Mouse (Mus musculus) olfactory bulb, adult 2 months (tissue): ENCODE measurements around the gene Tut7. TPM values are rescaled to one million over a fixed set of nuclear protein-coding genes. Genes with fewer than 3 reads are reported as not detected.
"Not testable (repeated sequence)": the region's sequence is repeated elsewhere in the genome, so short reads cannot be mapped to it uniquely, and the experiment has no call there.

ENCODE experiments used
- H3K27ac ChIP-seq: fragments of 200-500 bp; 2 replicates; pipeline ENCODE4 v1.5.1; 2012; ENCODE audit warnings: low read depth, low read length; ENCODE audit not compliant: insufficient read depth
- H3K4me1 ChIP-seq: fragments of 200-500 bp; 2 replicates; pipeline ENCODE4 v1.6.1; 2012; ENCODE audit warnings: low read length; ENCODE audit not compliant: control insufficient read depth, insufficient read depth
- H3K4me3 ChIP-seq: fragments of 200-500 bp; 2 replicates; pipeline ENCODE4 v1.5.1; 2012; ENCODE audit warnings: mild to moderate bottlenecking, low read depth, low read length, moderate library complexity; ENCODE audit not compliant: insufficient read depth
- CTCF ChIP-seq: fragments of 200-500 bp; IDR thresholded peaks from 2 replicates; pipeline ENCODE4 v1.5.1; 2012; ENCODE audit warnings: low read depth, mild to moderate bottlenecking, low read length, moderate library complexity; ENCODE audit not compliant: insufficient read depth
- POLR2A ChIP-seq: fragments of 200-500 bp; IDR thresholded peaks from 2 replicates; pipeline ENCODE4 v1.6.1; 2012; ENCODE audit warnings: mild to moderate bottlenecking, low read depth, low read length, moderate library complexity; ENCODE audit not compliant: insufficient read depth
- WGBS: fragments of 180-500 bp; shearing (Covaris S2); methylation state at CpG from one replicate; pipeline ENCODE4 v1.1.7; 2018; 5-methylcytosine and 5-hydroxymethylcytosine counted together
- polyA plus RNA-seq: library from polyadenylated mRNA; stranded (reverse); fragments of >200 nt; gene quantifications from 2 replicates; pipeline ENCODE4 v1.2.4, GENCODE M21; 2012; ENCODE audit warnings: low replicate concordance; ENCODE audit not compliant: missing spikeins, insufficient read depth, insufficient read length

Tut7 gene
- polyA plus RNA-seq, 1 experiment, result 457 TPM

- WGBS, result 84% methylated on average over 6 of the region's 6 CpGs
- Histone ChIP-seq H3K4me1 (peaks cover 17% of the 10 kb centered on the region), H3K4me3 (no peak overlapping the region), H3K27ac (no peak overlapping the region)
- TF ChIP-seq CTCF (no peak), POLR2A (no peak)
Measured at GRCm38 (mm10) chr13:59746164-59746563, 76.8 kb downstream of the Tut7 start.

GRCm38 (mm10) chr13:59745462-59745861 is 77.5 kb downstream of the Tut7 start:
- H3K4me1 ChIP-seq, result peaks cover 17% of the 10 kb centered on the region
- no peak for TF ChIP-seq CTCF
- no peak for TF ChIP-seq POLR2A
- H3K27ac ChIP-seq, result no peak overlapping the region
- H3K4me3 ChIP-seq, result no peak overlapping the region
- 65% methylated on average over 6 of the region's 6 CpGs for WGBS

GRCm38 (mm10) chr13:59741697-59742096 is 81.2 kb downstream of the Tut7 start:
- Histone ChIP-seq H3K27ac (no peak overlapping the region), H3K4me3 (no peak overlapping the region), H3K4me1 (peaks cover 6% of the 10 kb centered on the region)
- TF ChIP-seq CTCF (no peak), POLR2A (no peak)
- WGBS, result 82% methylated on average over 10 of the region's 10 CpGs

GRCm38 (mm10) chr13:59741096-59741495 is 81.9 kb downstream of the Tut7 start:
- H3K27ac ChIP-seq, result no peak overlapping the region
- no peak for TF ChIP-seq CTCF
- no peak for TF ChIP-seq POLR2A
- no peaks in the 10 kb centered on the region for H3K4me1 ChIP-seq
- WGBS, result 87% methylated on average over 11 of the region's 11 CpGs
- no peak overlapping the region for H3K4me3 ChIP-seq

GRCm38 (mm10) chr13:59739397-59739796 is 83.5 kb downstream of the Tut7 start:
- WGBS, result 92% methylated on average over 4 of the region's 4 CpGs
- TF ChIP-seq POLR2A (no peak), CTCF (no peak)
- H3K27ac ChIP-seq, result no peak overlapping the region
- H3K4me1 ChIP-seq, result no peaks in the 10 kb centered on the region
- H3K4me3 ChIP-seq, result no peak overlapping the region

GRCm38 (mm10) chr13:59738455-59738854 is 84.5 kb downstream of the Tut7 start:
- no peak for TF ChIP-seq CTCF
- H3K4me1 ChIP-seq, result no peaks in the 10 kb centered on the region
- 89% methylated on average over 2 of the region's 2 CpGs for WGBS

GRCm38 (mm10) chr13:59735190-59735589 is 87.8 kb downstream of the Tut7 start:
- 37% methylated on average over 3 of the region's 3 CpGs for WGBS
- Histone ChIP-seq H3K27ac (no peak overlapping the region), H3K4me3 (no peak overlapping the region), H3K4me1 (no peaks in the 10 kb centered on the region)
- TF ChIP-seq POLR2A (no peak), CTCF (no peak)

More at GRCm38 (mm10) chr13:59738455-59738854, 84.5 kb downstream of the Tut7 start:
- H3K27ac ChIP-seq, result no peak overlapping the region
- H3K4me3 ChIP-seq, result no peak overlapping the region

- H3K27ac ChIP-seq, result not testable (repeated sequence)
Measured at GRCm38 (mm10) chr13:59734347-59734746, 88.6 kb downstream of the Tut7 start.

GRCm38 (mm10) chr13:59733936-59734335 is 89.0 kb downstream of the Tut7 start:
- no peak for TF ChIP-seq CTCF
- no peak for TF ChIP-seq POLR2A
- Histone ChIP-seq H3K4me3 (no peak overlapping the region), H3K27ac (no peak overlapping the region), H3K4me1 (no peaks in the 10 kb centered on the region)
- 81% methylated on average over 4 of the region's 4 CpGs for WGBS

More at GRCm38 (mm10) chr13:59734347-59734746, 88.6 kb downstream of the Tut7 start:
- WGBS, result 29% methylated on average over 6 of the region's 6 CpGs
- H3K4me3 ChIP-seq, H3K4me1 ChIP-seq: not testable (repeated sequence)

- WGBS, result 55% methylated on average over 7 of the region's 7 CpGs
- Histone ChIP-seq H3K4me1 (0 out of 2 replicates have a peak, but pooled peaks cover 3% of the 10 kb centered on the region), H3K27ac (no peak within 1 kb of the TSS), H3K4me3 (no peak within 1 kb of the TSS)
- TF ChIP-seq CTCF (no peak), POLR2A (no peak)
Measured at GRCm38 (mm10) chr13:59731652-59732051, 91.3 kb downstream of the Tut7 start, which contains the start of gene Spata31d1d. Gene Spata31d1d (minus strand): TSS chr13:59731752.
